Mouse (Mus musculus): ENCODE measurements around the gene Rpn1. TPM values are rescaled to one million over a fixed set of nuclear protein-coding genes. Genes with fewer than 3 reads are reported as not detected.
"Not testable (repeated sequence)": the region's sequence is repeated elsewhere in the genome, so short reads cannot be mapped to it uniquely, and the experiment has no call there.

The Rpn1 gene
- total RNA-seq, 2 experiments from 2014 or later: 222 to 247 TPM

- no peak for DNase-seq (ENCODE audit: low spot score in 2 of 2)
These were observed 32.3 kb downstream of the Rpn1 start for GRCm38 (mm10) chr6:88116347-88117183.

GRCm38 (mm10) chr6:88117184-88117575 lies 32.9 kb downstream of the Rpn1 start:
- DNase-seq (ENCODE audit: low spot score in 2 of 2): no peak

- DNase-seq (ENCODE audit: low spot score in 2 of 2): no peak
These were observed 35.0 kb downstream of the Rpn1 start for GRCm38 (mm10) chr6:88119309-88119708.

- DNase-seq (ENCODE audit: low spot score in 2 of 2): no peak
These were observed 36.5 kb downstream of the Rpn1 start for GRCm38 (mm10) chr6:88120813-88121212.

- no peak for DNase-seq (ENCODE audit: low spot score in 2 of 2)
These were observed 37.5 kb downstream of the Rpn1 start for GRCm38 (mm10) chr6:88121781-88122180.

GRCm38 (mm10) chr6:88123150-88123857 lies 39.0 kb downstream of the Rpn1 start:
- DNase-seq (ENCODE audit: low spot score in 2 of 2): no peak

- DNase-seq (ENCODE audit: low spot score in 2 of 2): peak; percentile 37 to 45
These were observed 39.6 kb downstream of the Rpn1 start for GRCm38 (mm10) chr6:88123858-88124261.

GRCm38 (mm10) chr6:88124551-88124950 lies 40.3 kb downstream of the Rpn1 start:
- no peak for DNase-seq (ENCODE audit: low spot score in 2 of 2)

- not testable (repeated sequence) for DNase-seq (ENCODE audit: low spot score in 2 of 2)
These were observed 41.5 kb downstream of the Rpn1 start for GRCm38 (mm10) chr6:88125815-88126214.

GRCm38 (mm10) chr6:88131521-88131920 lies 47.2 kb downstream of the Rpn1 start:
- DNase-seq (ENCODE audit: low spot score in 2 of 2): no peak

- no peak for DNase-seq (ENCODE audit: low spot score in 2 of 2)
These were observed 47.8 kb downstream of the Rpn1 start for GRCm38 (mm10) chr6:88132051-88132450.

GRCm38 (mm10) chr6:88133061-88133460 lies 48.8 kb downstream of the Rpn1 start:
- no peak for DNase-seq (ENCODE audit: low spot score in 2 of 2)

GRCm38 (mm10) chr6:88133878-88134277 lies 49.6 kb downstream of the Rpn1 start:
- no peak for DNase-seq (ENCODE audit: low spot score in 2 of 2)

- peak in 1 of 2 experiments; percentile 19 for DNase-seq (ENCODE audit: low spot score in 2 of 2)
These were observed 51.9 kb downstream of the Rpn1 start for GRCm38 (mm10) chr6:88136201-88136631.

- no peak for DNase-seq (ENCODE audit: low spot score in 2 of 2)
These were observed 54.2 kb downstream of the Rpn1 start for GRCm38 (mm10) chr6:88138485-88138884.

- DNase-seq (ENCODE audit: low spot score in 2 of 2): peak in 1 of 2 experiments; percentile 36
These were observed 56.0 kb downstream of the Rpn1 start for GRCm38 (mm10) chr6:88140264-88140663.

GRCm38 (mm10) chr6:88145793-88146192 lies 61.5 kb downstream of the Rpn1 start:
- no peak for DNase-seq (ENCODE audit: low spot score in 2 of 2)

- no peak for DNase-seq (ENCODE audit: low spot score in 2 of 2)
These were observed 62.3 kb downstream of the Rpn1 start for GRCm38 (mm10) chr6:88146576-88146975.

GRCm38 (mm10) chr6:88147411-88148003 lies 63.2 kb downstream of the Rpn1 start:
- DNase-seq (ENCODE audit: low spot score in 2 of 2): peak in 1 of 2 experiments; percentile 42

GRCm38 (mm10) chr6:88151335-88151734 lies 67.1 kb downstream of the Rpn1 start:
- no peak for DNase-seq (ENCODE audit: low spot score in 2 of 2)

- DNase-seq (ENCODE audit: low spot score in 2 of 2): peak in 1 of 2 experiments; percentile 43
These were observed 67.9 kb downstream of the Rpn1 start for GRCm38 (mm10) chr6:88152127-88152705.

Data from adrenal gland, adult 18-20 months (tissue).